Mouse (Mus musculus) ES-E14 (cell line): ENCODE results near the gene Arhgap19. TPM values are rescaled to one million over a fixed set of nuclear protein-coding genes. Genes with fewer than 3 reads are reported as not detected.

Source experiments
- DNase-seq: peaks from one replicate; pipeline ENCODE4 v3.0.0-alpha.2; 2013; ENCODE audit warnings: low read depth, low spot score
- H3K27ac ChIP-seq: 2 replicates; pipeline ENCODE4 v1.5.1; 2012; ENCODE audit warnings: low read depth, mild to moderate bottlenecking, low read length, moderate library complexity, mixed read lengths; ENCODE audit not compliant: poor library complexity, insufficient read depth, severe bottlenecking
- H3K36me3 ChIP-seq: 2 replicates; pipeline ENCODE4 v1.6.1; 2012; ENCODE audit warnings: mild to moderate bottlenecking, low read length, moderate library complexity, mixed read lengths; ENCODE audit not compliant: control insufficient read depth, poor library complexity, insufficient read depth, severe bottlenecking
- H3K4me1 ChIP-seq, 2 experiments: fragments of 150-350 bp in 1 of 2; sonication (generic) in 1 of 2; 2 replicates each; pipeline ENCODE4 v1.6.1; 2012; ENCODE audit warnings: low read length in 2 of 2, mild to moderate bottlenecking in 1 of 2, mixed read lengths in 1 of 2; ENCODE audit not compliant: control insufficient read depth in 2 of 2, insufficient read depth in 2 of 2, poor library complexity in 1 of 2
- H3K4me3 ChIP-seq, 2 experiments: fragments of 150-350 bp in 1 of 2; sonication (generic) in 1 of 2; 2 replicates each; pipeline ENCODE4 v1.5.1; 2012; ENCODE audit warnings: low read length in 2 of 2, low read depth in 1 of 2, mild to moderate bottlenecking in 1 of 2, mixed read lengths in 1 of 2; ENCODE audit not compliant: insufficient read depth in 1 of 2, poor library complexity in 1 of 2, severe bottlenecking in 1 of 2
- H3K9ac ChIP-seq: 2 replicates; pipeline ENCODE4 v1.6.1; 2012; ENCODE audit warnings: low read depth, mild to moderate bottlenecking, low read length, mixed read lengths; ENCODE audit not compliant: poor library complexity, insufficient read depth, severe bottlenecking
- H3K9me3 ChIP-seq: fragments of 150-350 bp; sonication (generic); 2 replicates; pipeline ENCODE4 v1.6.1; 2012; ENCODE audit warnings: low read depth, mild to moderate bottlenecking, low read length; ENCODE audit not compliant: control insufficient read depth, insufficient read depth
- CHD2 ChIP-seq: IDR thresholded peaks from 2 replicates; pipeline ENCODE4 v1.6.1; 2014; ENCODE audit warnings: mild to moderate bottlenecking, low read depth, low read length, inconsistent platforms
- HCFC1 ChIP-seq: IDR thresholded peaks from 2 replicates; pipeline ENCODE4 v1.6.1; 2012; ENCODE audit warnings: low read length, inconsistent platforms, borderline replicate concordance; ENCODE audit not compliant: insufficient read depth
- MAFK ChIP-seq: IDR thresholded peaks from 2 replicates; pipeline ENCODE4 v1.6.1; 2014; ENCODE audit warnings: mild to moderate bottlenecking, low read depth, low read length, inconsistent platforms; ENCODE audit not compliant: insufficient read depth
- ZC3H11A ChIP-seq: IDR thresholded peaks from 2 replicates; pipeline ENCODE4 v1.6.1; 2012; ENCODE audit warnings: low read depth, mild to moderate bottlenecking, inconsistent platforms, low read length, borderline replicate concordance
- ZNF384 ChIP-seq: IDR thresholded peaks from 2 replicates; pipeline ENCODE4 v1.6.1; 2012; ENCODE audit warnings: low read depth, low read length, inconsistent platforms
- in situ Hi-C, 2 experiments: fragments of 600-800 bp; cut with MboI; formaldehyde crosslinking; loops; one replicate each; pipeline ENCODE4 v1.15.1; 2025; ENCODE audit warnings: low sequenced_read_pairs in 2 of 2, inconsistent platforms in 1 of 2; ENCODE audit not compliant: unreplicated experiment in 2 of 2
- total RNA-seq: library from RNA; depleted of rRNA; stranded (reverse); fragments of 300-350 nt; gene quantifications from 2 replicates; pipeline ENCODE4 v1.2.3, GENCODE M21; 2012

The Arhgap19 gene
- total RNA-seq, 1 experiment, result 31.7 TPM

GRCm38 (mm10) chr19:41754760-41755159 is 47.1 kb downstream of the Arhgap19 start:
- no peaks in the 10 kb centered on the region for H3K4me1 ChIP-seq
- no peaks in the 10 kb centered on the region for H3K9me3 ChIP-seq
- TF ChIP-seq ZNF384, result no peak
- TF ChIP-seq HCFC1, result no peak
- H3K27ac ChIP-seq, result no peak overlapping the region
- no peaks in the 10 kb centered on the region for H3K36me3 ChIP-seq
- DNase-seq, result no peak
- in situ Hi-C loops, result loop anchor here (10.0 kb wide), 1 partner anchor 130 kb away; no protein-coding TSS in a partner anchor
- no peak overlapping the region for H3K9ac ChIP-seq
- H3K4me3 ChIP-seq, result no peak overlapping the region

- no peaks in the 10 kb centered on the region for H3K9me3 ChIP-seq
- TF ChIP-seq HCFC1 (no peak), MAFK (no peak), ZC3H11A (no peak), CHD2 (no peak), ZNF384 (no peak)
- no peak for DNase-seq
- H3K27ac ChIP-seq, result no peak overlapping the region
- H3K36me3 ChIP-seq, result no peaks in the 10 kb centered on the region
- in situ Hi-C loops, result loop anchor here (10.0 kb wide), 1 partner anchor 127 kb away; no protein-coding TSS in a partner anchor
- no peak overlapping the region for H3K9ac ChIP-seq
- no peak overlapping the region for H3K4me3 ChIP-seq
- no peaks in the 10 kb centered on the region for H3K4me1 ChIP-seq
Measured at GRCm38 (mm10) chr19:41751906-41752305, 49.9 kb downstream of the Arhgap19 start.

GRCm38 (mm10) chr19:41747436-41747835 is 54.4 kb downstream of the Arhgap19 start:
- no peak for DNase-seq
- Histone ChIP-seq H3K4me3 (no peak overlapping the region), H3K27ac (no peak overlapping the region), H3K9me3 (no peaks in the 10 kb centered on the region), H3K9ac (no peak overlapping the region), H3K4me1 (peaks cover 0 to 5% of the 10 kb centered on the region in 2 experiments; a peak in 1 of 4 replicates), H3K36me3 (no peaks in the 10 kb centered on the region)
- in situ Hi-C loops, result no loop called here
- no peak for TF ChIP-seq ZNF384
- no peak for TF ChIP-seq ZC3H11A
- no peak for TF ChIP-seq HCFC1
- no peak for TF ChIP-seq MAFK
- TF ChIP-seq CHD2, result no peak

GRCm38 (mm10) chr19:41745941-41746557 is 55.8 kb downstream of the Arhgap19 start:
- Histone ChIP-seq H3K4me1 (peaks cover 0 to 5% of the 10 kb centered on the region in 2 experiments; a peak in 1 of 4 replicates), H3K9ac (no peak overlapping the region), H3K36me3 (no peaks in the 10 kb centered on the region), H3K9me3 (no peaks in the 10 kb centered on the region), H3K4me3 (no peak overlapping the region), H3K27ac (no peak overlapping the region)
- in situ Hi-C loops, result no loop called here
- no peak for DNase-seq
- TF ChIP-seq HCFC1, result no peak
- TF ChIP-seq CHD2, result no peak
- no peak for TF ChIP-seq ZNF384
- TF ChIP-seq ZC3H11A, result no peak
- no peak for TF ChIP-seq MAFK

GRCm38 (mm10) chr19:41743396-41743795 is 58.5 kb downstream of the Arhgap19 start, which contains the start of gene Slit1:
Gene Slit1, minus strand, starts transcription at chr19:41743665.
- no peaks in the 10 kb centered on the region for H3K9me3 ChIP-seq
- no peak within 1 kb of the TSS for H3K27ac ChIP-seq
- H3K9ac ChIP-seq, result peak within 1 kb of the TSS; percentile 64
- in situ Hi-C loops, result no loop called here
- peak within 1 kb of the TSS; percentile 62 to 73 for H3K4me3 ChIP-seq
- no peaks in the 10 kb centered on the region for H3K36me3 ChIP-seq
- no peak for DNase-seq
- TF ChIP-seq ZC3H11A (no peak), CHD2 (no peak), MAFK (no peak), ZNF384 (no peak), HCFC1 (no peak)
- H3K4me1 ChIP-seq, result peaks cover 0 to 5% of the 10 kb centered on the region in 2 experiments; a peak in 1 of 4 replicates
